ENCODE assay signal across 18 mouse cellular contexts in genomic region chr6:124430784-124431495, GRCm38 (mm10). TPM values are rescaled to one million over a fixed set of nuclear protein-coding genes. Genes with fewer than 3 reads are reported as not detected.
DNase-seq lines count a peak whose midpoint lies in the region; ATAC-seq lines count a peak whose summit lies in the region.
"Had no signal": no experiment of that assay in that cellular context is flagged by ENCODE, and none has a peak within 500 bp of the region (broad histone marks: within the 10 kb centered on the region; RNA-seq: fewer than 3 reads in every experiment).

No protein-coding gene starts in this region.

- H3K4me1 ChIP-seq in neural tube, embryonic 11.5 days (ENCODE audit: control insufficient read depth, insufficient read depth, low read length), result no peaks in the 10 kb centered on the region
- H3K4me1 ChIP-seq in neural tube, embryonic 15.5 days, result peaks cover 16% of the 10 kb centered on the region
- peaks cover 9% of the 10 kb centered on the region; the same call in 1 of the 2 replicates for H3K4me1 ChIP-seq in embryonic facial prominence, embryonic 12.5 days
- H3K4me1 ChIP-seq in hindbrain, embryonic 12.5 days, result peaks cover 19% of the 10 kb centered on the region
- H3K4me1 ChIP-seq in neural tube, embryonic 14.5 days (ENCODE audit: control insufficient read depth, insufficient read depth, low read length), result no peaks in the 10 kb centered on the region
- H3K4me1 ChIP-seq: intestine, embryonic 15.5 days; stomach, embryonic 15.5 days had no signal

- H3K9me3 ChIP-seq in neural tube, embryonic 11.5 days (ENCODE audit: control insufficient read depth, low read length), result no peaks in the 10 kb centered on the region
- H3K9me3 ChIP-seq in neural tube, embryonic 15.5 days (replicated peaks), result no peaks in the 10 kb centered on the region
- H3K9me3 ChIP-seq in embryonic facial prominence, embryonic 12.5 days, result no peaks in the 10 kb centered on the region
- no peaks in the 10 kb centered on the region for H3K9me3 ChIP-seq in hindbrain, embryonic 12.5 days (replicated peaks)
- H3K9me3 ChIP-seq in neural tube, embryonic 14.5 days (ENCODE audit: control insufficient read depth, low read length), result no peaks in the 10 kb centered on the region
- H3K9me3 ChIP-seq: heart, embryonic 12.5 days; intestine, embryonic 15.5 days; stomach, embryonic 15.5 days had no signal

- no peak overlapping the region for H3K9ac ChIP-seq in neural tube, embryonic 11.5 days (ENCODE audit: low read length)
- H3K9ac ChIP-seq in neural tube, embryonic 15.5 days (replicated peaks), result no peak overlapping the region
- H3K9ac ChIP-seq in embryonic facial prominence, embryonic 12.5 days, result no peak overlapping the region
- 0 out of 2 replicates have a peak overlapping the region, but pooled peaks have one; percentile 0 for H3K9ac ChIP-seq in hindbrain, embryonic 12.5 days
- H3K9ac ChIP-seq in neural tube, embryonic 14.5 days (replicated peaks; ENCODE audit: low read depth, low read length), result no peak overlapping the region
- H3K9ac ChIP-seq: heart, embryonic 12.5 days; intestine, embryonic 15.5 days; stomach, embryonic 15.5 days had no signal

- ATAC-seq in neural tube, embryonic 11.5 days (ENCODE audit: insufficient read depth, low FRiP score, low TSS enrichment), result peak; percentile 31; the same call in 1 of the 2 replicates
- no peak for ATAC-seq in neural tube, embryonic 15.5 days (ENCODE audit: low FRiP score)
- ATAC-seq in embryonic facial prominence, embryonic 12.5 days (ENCODE audit: insufficient number of reproducible peaks, insufficient read depth, low FRiP score, low TSS enrichment), result peak; percentile 54; the same call in 1 of the 2 replicates
- ATAC-seq in hindbrain, embryonic 12.5 days (ENCODE audit: low FRiP score), result peak; percentile 46
- peak; percentile 57 for ATAC-seq in neural tube, embryonic 14.5 days (ENCODE audit: low read depth)
- ATAC-seq in cerebellum, adult (ENCODE audit: insufficient number of reproducible peaks, low FRiP score, low TSS enrichment), result no peak
- ATAC-seq: activated CD4-positive, CD25-positive, alpha-beta regulatory T cell, adult 4 months; intestine, embryonic 15.5 days had no signal

- H3K36me3 ChIP-seq in neural tube, embryonic 11.5 days (ENCODE audit: control insufficient read depth, insufficient read depth, low read length), result no peaks in the 10 kb centered on the region
- H3K36me3 ChIP-seq in neural tube, embryonic 15.5 days, result peaks cover 37% of the 10 kb centered on the region
- H3K36me3 ChIP-seq in embryonic facial prominence, embryonic 12.5 days, result no peaks in the 10 kb centered on the region
- peaks cover 9% of the 10 kb centered on the region; the same call in 1 of the 2 replicates for H3K36me3 ChIP-seq in hindbrain, embryonic 12.5 days
- H3K36me3 ChIP-seq in neural tube, embryonic 14.5 days (ENCODE audit: control insufficient read depth, insufficient read depth, low read length), result peaks cover 14% of the 10 kb centered on the region; the same call in 1 of the 2 replicates
- H3K36me3 ChIP-seq: heart, embryonic 12.5 days; intestine, embryonic 15.5 days; stomach, embryonic 15.5 days had no signal

- no peak overlapping the region for H3K4me2 ChIP-seq in neural tube, embryonic 11.5 days (ENCODE audit: low read depth)
- no peak overlapping the region for H3K4me2 ChIP-seq in neural tube, embryonic 15.5 days
- no peak overlapping the region for H3K4me2 ChIP-seq in embryonic facial prominence, embryonic 12.5 days (replicated peaks)
- no peak overlapping the region for H3K4me2 ChIP-seq in hindbrain, embryonic 12.5 days (replicated peaks)
- H3K4me2 ChIP-seq in neural tube, embryonic 14.5 days (ENCODE audit: low read depth, low read length), result no peak overlapping the region
- H3K4me2 ChIP-seq: heart, embryonic 12.5 days; intestine, embryonic 15.5 days; liver, embryonic 11.5 days; stomach, embryonic 15.5 days had no signal

- no peak overlapping the region for H3K4me3 ChIP-seq in neural tube, embryonic 11.5 days (ENCODE audit: low read depth, low read length)
- H3K4me3 ChIP-seq in neural tube, embryonic 15.5 days (replicated peaks), result no peak overlapping the region
- H3K4me3 ChIP-seq in embryonic facial prominence, embryonic 12.5 days, result no peak overlapping the region
- H3K4me3 ChIP-seq in hindbrain, embryonic 12.5 days, result no peak overlapping the region
- H3K4me3 ChIP-seq in neural tube, embryonic 14.5 days (ENCODE audit: low read depth, low read length), result no peak overlapping the region
- H3K4me3 ChIP-seq: gastrocnemius, adult 2 months; heart, embryonic 12.5 days; intestine, embryonic 15.5 days; stomach, embryonic 15.5 days had no signal

- no peak for DNase-seq in neural tube, embryonic 11.5 days (ENCODE audit: low spot score)
- DNase-seq in Muller cell, postnatal 12 days (ENCODE audit: inconsistent ontology term), result no peak
- DNase-seq: cerebellum, postnatal 10 days; gastrocnemius, adult 2 months; kidney, postnatal 36 days; lung, postnatal 14 days; right cerebral cortex, postnatal 25 days had no signal

- H3K27ac ChIP-seq in neural tube, embryonic 11.5 days (ENCODE audit: low read depth, low read length), result no peak overlapping the region
- no peak overlapping the region for H3K27ac ChIP-seq in neural tube, embryonic 15.5 days (replicated peaks)
- H3K27ac ChIP-seq in embryonic facial prominence, embryonic 12.5 days, result no peak overlapping the region
- peak overlapping the region; percentile 30; the same call in 1 of the 2 replicates for H3K27ac ChIP-seq in hindbrain, embryonic 12.5 days
- H3K27ac ChIP-seq in neural tube, embryonic 14.5 days (ENCODE audit: low read depth, low read length), result no peak overlapping the region
- H3K27ac ChIP-seq: gastrocnemius, adult 2 months; intestine, embryonic 15.5 days; stomach, embryonic 15.5 days had no signal

- WGBS in neural tube, embryonic 11.5 days, result 37% methylated on average over 8 of the region's 8 CpGs
- 45% methylated on average over 8 of the region's 8 CpGs for WGBS in neural tube, embryonic 15.5 days
- 34% methylated on average over 8 of the region's 8 CpGs for WGBS in embryonic facial prominence, embryonic 12.5 days
- WGBS in hindbrain, embryonic 12.5 days, result 40% methylated on average over 8 of the region's 8 CpGs
- WGBS in neural tube, embryonic 14.5 days, result 42% methylated on average over 8 of the region's 8 CpGs

- no peaks in the 10 kb centered on the region for H3K27me3 ChIP-seq in neural tube, embryonic 11.5 days (ENCODE audit: control insufficient read depth, insufficient read depth, low read length)
- no peaks in the 10 kb centered on the region for H3K27me3 ChIP-seq in neural tube, embryonic 15.5 days (replicated peaks)
- H3K27me3 ChIP-seq in embryonic facial prominence, embryonic 12.5 days, result no peaks in the 10 kb centered on the region
- no peaks in the 10 kb centered on the region for H3K27me3 ChIP-seq in hindbrain, embryonic 12.5 days
- H3K27me3 ChIP-seq in neural tube, embryonic 14.5 days (ENCODE audit: control insufficient read depth, insufficient read depth, low read length), result no peaks in the 10 kb centered on the region
- H3K27me3 ChIP-seq: CH12.LX; intestine, embryonic 15.5 days; stomach, embryonic 15.5 days had no signal

RNA-seq across cellular contexts. Expression of gene Pex5, which starts 16.1 kb away (rescaled TPM):
- 45.9 and 54.4 TPM in 2 replicates for polyA plus RNA-seq in neural tube, embryonic 11.5 days (2014; fragmentation: Nextera tagmentation; extraction: Ambion mirVana)
- 58.0 and 62.4 TPM in 2 replicates for polyA plus RNA-seq in neural tube, embryonic 15.5 days (2015; fragmentation: Nextera tagmentation; extraction: Ambion mirVana)
- 59.1 and 64.5 TPM in 2 replicates for polyA plus RNA-seq in embryonic facial prominence, embryonic 12.5 days (2016; fragmentation: Nextera tagmentation; extraction: Ambion mirVana)
- 68.0 and 68.3 TPM in 2 replicates for polyA plus RNA-seq in hindbrain, embryonic 12.5 days (2016; fragmentation: Nextera tagmentation; extraction: Ambion mirVana)
- polyA plus RNA-seq in neural tube, embryonic 14.5 days (2014; fragmentation: Nextera tagmentation; extraction: Ambion mirVana), result 50.1 and 63.8 TPM in 2 replicates

RNA-seq across cellular contexts. Expression of gene Clstn3, which starts 33.7 kb away (rescaled TPM):
- polyA plus RNA-seq in neural tube, embryonic 11.5 days (2014; fragmentation: Nextera tagmentation; extraction: Ambion mirVana), result 17.2 TPM in 2 replicates
- polyA plus RNA-seq in neural tube, embryonic 15.5 days (2015; fragmentation: Nextera tagmentation; extraction: Ambion mirVana), result 135 and 160 TPM in 2 replicates
- polyA plus RNA-seq in embryonic facial prominence, embryonic 12.5 days (2016; fragmentation: Nextera tagmentation; extraction: Ambion mirVana), result 13.1 and 13.8 TPM in 2 replicates
- polyA plus RNA-seq in hindbrain, embryonic 12.5 days (2016; fragmentation: Nextera tagmentation; extraction: Ambion mirVana), result 36.9 and 40.5 TPM in 2 replicates
- 90.4 and 96.1 TPM in 2 replicates for polyA plus RNA-seq in neural tube, embryonic 14.5 days (2014; fragmentation: Nextera tagmentation; extraction: Ambion mirVana)
- polyA plus RNA-seq: activated CD4-positive, CD25-positive, alpha-beta regulatory T cell, adult 4 months had no signal

Comparison
In these comparisons a context has a peak if more than half of its experiments do, and no peak if none do; other contexts are left out.
1. ATAC-seq: peak in neural tube, embryonic 11.5 days (single experiment), embryonic facial prominence, embryonic 12.5 days (single experiment), hindbrain, embryonic 12.5 days (single experiment) and neural tube, embryonic 14.5 days (single experiment); none in neural tube, embryonic 15.5 days (single experiment) and cerebellum, adult (single experiment).